Mouse (Mus musculus) megakaryocyte progenitor cell, adult 5-6 weeks (primary cell): ENCODE measurements around the gene Rfx4. TPM values are rescaled to one million over a fixed set of nuclear protein-coding genes. Genes with fewer than 3 reads are reported as not detected.

Source experiments
- ATAC-seq: replicated peaks from 2 replicates; pipeline ENCODE4 v1.8.0; 2016; ENCODE audit warnings: mild to moderate bottlenecking, moderate TSS enrichment, inconsistent platforms; ENCODE audit not compliant: poor library complexity
- total RNA-seq, 2 experiments: library from RNA; stranded (forward) in 1 of 2; stranded (reverse) in 1 of 2; fragments of 157-497, 149-512 nt in 1 of 2; fragments of 200-1000 nt in 1 of 2; gene quantifications; 2 replicates each; pipeline versions ENCODE4 v1.2.3 to v1.2.4; 2015 to 2017

Gene Rfx4
- total RNA-seq, 2 experiments from 2014 or later: not detected

DNA sequence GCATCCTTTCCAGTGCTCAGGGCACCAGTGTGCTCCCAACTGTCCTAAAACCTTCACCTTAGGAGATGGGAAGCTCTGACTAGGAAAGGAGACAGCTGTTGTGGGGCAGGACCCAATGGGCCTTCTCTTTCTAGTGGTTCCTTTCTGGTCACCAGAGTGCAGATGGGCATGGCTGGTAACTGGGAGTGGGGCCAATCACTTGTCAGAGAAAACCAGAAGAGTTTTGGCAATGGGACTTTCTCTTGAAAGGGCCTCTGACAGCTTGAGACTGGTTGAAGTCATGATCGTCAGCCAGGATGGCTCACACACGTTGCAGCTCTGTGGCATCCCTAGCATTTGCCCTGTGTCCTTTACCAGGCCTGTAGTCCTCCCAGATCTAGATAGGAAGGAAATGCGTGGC, 152.1 kb downstream of the Rfx4 start:
- no peak for ATAC-seq

DNA sequence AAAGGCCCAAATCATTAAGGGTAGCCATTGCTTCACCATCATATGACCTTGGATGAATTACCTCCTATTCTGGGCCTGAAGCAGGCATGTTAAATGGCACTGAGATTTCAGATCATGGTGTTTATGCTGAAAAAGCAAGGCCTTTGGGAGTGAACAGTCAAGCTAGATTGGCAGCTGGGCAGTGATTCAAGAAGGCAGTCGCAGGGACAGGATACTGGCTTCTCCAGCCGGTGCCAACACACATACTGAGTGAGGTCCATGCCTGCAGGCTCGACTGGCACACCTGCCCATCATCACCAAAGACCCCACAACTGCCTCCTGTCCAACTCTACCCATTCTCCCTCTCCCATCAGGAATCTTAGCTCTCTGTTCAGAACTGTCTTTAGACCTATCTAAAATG, 152.6 kb downstream of the Rfx4 start:
- ATAC-seq: no peak

- ATAC-seq: no peak
Measured at GRCm38 (mm10) chr10:84909021-84909801, 153.3 kb downstream of the Rfx4 start.

- ATAC-seq: no peak
Measured at GRCm38 (mm10) chr10:84910194-84910593, 154.3 kb downstream of the Rfx4 start.

- ATAC-seq: no peak
Measured at GRCm38 (mm10) chr10:84910758-84911384, 155.0 kb downstream of the Rfx4 start.

DNA sequence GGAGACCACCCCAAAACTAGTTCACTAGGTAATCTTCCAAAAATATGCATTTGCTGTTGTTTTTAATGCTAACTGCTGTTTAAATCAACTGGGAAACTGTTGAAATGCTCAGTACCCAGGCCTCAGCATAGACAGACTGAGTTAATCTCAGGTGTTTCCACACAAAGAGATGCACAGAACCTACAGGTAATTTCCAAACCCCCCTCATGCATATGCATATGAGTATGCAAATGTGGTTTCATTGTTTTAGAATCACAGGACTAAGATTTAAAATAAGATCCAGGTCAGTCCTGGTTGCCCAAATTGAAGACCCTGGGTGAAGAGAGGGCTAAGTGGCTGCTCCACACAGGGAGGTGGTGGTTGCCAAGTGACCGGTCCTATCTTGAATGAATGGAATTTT, 157.3 kb downstream of the Rfx4 start:
- ATAC-seq: no peak

- no peak for ATAC-seq
Measured at GRCm38 (mm10) chr10:84915476-84915875, 159.6 kb downstream of the Rfx4 start.

DNA sequence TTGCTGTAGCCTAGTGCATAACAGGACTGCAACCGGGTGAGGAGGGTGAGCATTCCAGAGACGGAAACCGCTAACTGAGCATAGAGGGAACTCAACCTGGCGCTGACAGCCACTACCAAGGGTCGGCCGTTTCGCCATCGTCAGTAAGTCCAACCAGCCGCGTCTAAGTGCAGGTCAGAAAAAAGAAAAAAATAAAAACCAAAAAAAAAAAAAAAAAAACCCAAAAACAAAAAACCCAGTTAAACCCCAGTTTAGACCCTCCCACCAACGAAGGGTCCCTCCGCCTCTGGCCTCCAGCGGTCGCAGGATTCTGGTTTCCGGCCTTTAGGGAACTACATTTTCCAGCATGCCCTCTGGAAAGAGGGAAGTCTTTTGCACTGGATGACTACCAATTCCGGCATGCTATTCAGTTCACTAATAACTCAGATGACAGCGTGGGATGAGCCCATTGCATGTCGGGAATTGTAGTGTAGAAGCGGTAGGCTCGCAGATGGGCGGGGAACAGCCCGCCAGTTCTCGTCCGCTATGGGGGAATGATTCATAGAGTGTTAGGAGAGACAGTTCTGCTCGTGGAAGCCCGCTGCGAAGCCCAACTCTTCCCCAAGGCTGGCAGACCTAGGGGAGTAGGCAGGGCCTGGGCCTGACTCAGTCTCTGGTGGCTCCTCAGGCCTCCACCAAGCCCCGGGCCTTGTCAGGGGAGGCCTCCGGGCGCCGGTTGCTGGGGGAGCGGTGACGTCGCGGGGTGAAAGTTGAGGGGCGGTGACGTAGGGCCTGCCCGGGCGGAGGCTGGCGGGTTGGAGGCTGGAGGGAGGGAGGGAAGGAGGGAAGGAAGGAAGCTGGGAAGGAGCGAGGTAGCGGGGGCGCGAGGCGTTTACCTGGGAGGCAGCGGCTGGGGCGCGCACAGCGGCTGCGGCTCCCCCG, 161.2 kb downstream of the Rfx4 start, which contains the start of gene Ric8b:
TSS of gene Ric8b (plus strand) at position 807 of the 921 bp plus-strand sequence.
- ATAC-seq: peak; percentile 92

DNA sequence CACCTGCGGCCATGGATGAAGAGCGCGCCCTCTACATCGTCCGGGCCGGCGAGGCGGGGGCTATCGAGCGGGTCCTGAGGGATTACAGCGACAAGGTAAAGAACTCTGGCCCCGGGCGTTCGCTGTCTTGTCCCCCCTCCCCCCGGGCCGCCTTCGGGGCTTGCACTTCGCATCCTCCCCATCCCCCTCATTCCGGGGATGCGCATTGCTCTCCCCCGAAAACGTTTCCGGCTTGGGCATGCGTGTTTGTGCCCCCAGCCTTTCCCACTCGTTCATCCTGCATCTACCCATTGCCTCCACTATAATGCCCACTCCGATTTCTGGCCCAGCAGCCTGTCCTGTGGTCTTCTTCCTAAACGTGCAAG, 161.9 kb downstream of the Rfx4 start:
- no peak for ATAC-seq

- no peak for ATAC-seq
Measured at GRCm38 (mm10) chr10:84926336-84926735, 170.5 kb downstream of the Rfx4 start.

DNA sequence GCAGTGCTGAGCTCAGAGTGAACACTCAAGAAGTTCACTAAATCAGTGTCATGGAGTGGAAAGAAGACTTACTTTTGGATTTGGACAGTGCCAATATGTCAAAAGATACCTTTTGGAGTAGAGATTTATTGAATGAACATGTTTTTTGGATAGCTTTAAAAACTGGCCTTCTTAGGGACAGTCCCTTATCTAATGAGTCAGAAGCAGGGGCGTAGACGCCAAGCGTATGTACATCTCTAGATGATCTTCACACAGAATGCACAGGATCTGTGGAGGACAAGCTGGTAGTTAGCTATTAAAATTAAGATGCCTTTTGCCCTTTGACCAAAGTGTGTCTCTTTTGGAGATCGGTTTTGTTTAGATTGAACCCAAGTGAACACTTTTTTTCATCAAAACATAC, 171.0 kb downstream of the Rfx4 start:
- ATAC-seq: no peak

- ATAC-seq: no peak
Measured at GRCm38 (mm10) chr10:84928465-84928864, 172.6 kb downstream of the Rfx4 start.

DNA sequence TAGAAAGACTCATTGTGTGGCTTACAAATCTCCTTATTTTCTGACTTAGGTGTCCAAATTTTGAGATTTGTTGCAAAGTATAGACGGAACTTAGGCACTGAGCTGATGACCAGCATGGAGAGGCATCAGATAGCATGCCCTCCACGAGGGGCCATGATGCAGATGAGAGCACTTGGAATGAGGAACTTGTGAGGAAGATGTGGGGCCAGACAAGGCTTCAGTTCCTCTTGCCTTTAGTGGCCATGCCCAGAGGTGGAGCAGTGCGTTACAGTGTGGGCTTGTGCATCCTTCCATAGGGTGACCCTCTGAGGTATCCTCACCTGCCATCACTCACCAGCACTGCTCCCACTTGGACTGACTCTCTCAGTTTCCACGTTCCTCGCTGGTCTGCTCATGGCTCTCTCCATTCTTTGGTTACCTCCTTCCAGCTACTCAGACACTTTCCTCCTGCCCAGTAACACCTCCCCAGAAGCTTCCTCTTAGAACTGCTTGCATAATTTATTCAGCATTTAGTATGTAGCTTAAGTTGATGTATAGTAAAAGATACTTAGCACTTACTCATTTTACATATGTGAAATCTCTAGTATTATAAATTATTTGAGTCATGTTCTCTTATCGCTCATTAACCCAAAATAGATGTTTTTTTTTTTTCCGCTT, 179.8 kb downstream of the Rfx4 start:
- peak; percentile 98 for ATAC-seq

GRCm38 (mm10) chr10:84936832-84937515, 181.1 kb downstream of the Rfx4 start:
- ATAC-seq: no peak

DNA sequence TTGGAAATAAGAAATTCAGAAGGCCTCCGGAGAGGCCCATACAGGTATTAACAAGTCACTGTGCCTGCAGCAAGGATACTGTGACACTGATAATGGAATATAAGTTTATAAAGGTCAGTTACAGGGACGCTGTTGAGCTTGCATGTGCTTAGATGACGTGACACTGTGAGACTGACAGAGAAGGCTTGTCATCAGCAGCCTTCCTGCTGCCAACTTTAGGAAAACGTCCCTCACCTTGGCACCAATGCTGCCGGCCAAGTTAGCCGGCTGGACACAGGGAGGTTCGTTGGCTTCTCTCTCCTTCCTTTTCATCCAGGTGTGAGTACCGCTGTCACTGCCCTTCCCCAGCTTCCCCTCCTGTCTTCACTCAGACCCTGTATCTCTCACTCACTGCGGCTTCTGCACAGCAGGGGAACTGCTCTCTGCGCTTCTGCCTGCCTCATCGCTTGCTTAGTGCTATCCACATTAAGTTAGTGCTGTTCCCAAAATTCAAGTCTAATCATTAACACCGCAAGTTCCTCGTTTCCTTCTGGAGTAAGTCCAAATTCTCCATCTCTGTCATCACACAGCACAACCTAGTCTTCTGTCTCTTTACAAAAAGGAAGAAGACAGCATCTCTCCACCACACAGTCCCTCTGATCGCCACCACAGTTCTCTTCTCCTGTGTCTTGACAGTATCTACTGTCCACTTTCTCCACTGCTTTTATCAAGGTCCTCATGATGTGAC, 182.4 kb downstream of the Rfx4 start:
- ATAC-seq: no peak

DNA sequence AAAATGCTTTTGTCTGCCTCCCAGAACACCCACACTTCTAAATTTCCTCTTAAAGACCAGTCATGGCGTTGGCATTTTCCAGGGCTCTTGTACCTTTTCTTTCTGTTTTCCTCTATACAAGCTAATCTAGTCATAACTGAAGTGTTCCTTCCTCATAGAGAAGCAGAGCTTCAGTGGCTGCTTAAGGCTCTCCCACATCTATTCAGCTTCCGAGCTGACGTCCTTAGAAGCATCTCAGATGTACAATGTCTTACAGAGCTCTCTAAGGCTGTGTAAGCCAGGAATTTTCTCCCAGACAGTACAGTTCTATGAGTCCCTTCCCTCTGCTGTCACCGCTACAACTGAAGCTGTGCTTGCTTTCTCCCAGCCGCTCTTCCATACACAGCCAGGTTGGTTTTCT, 183.0 kb downstream of the Rfx4 start:
- ATAC-seq: no peak

- ATAC-seq: no peak
Measured at GRCm38 (mm10) chr10:84940356-84940755, 184.5 kb downstream of the Rfx4 start.

- peak; percentile 55; the same call in 1 of the 2 replicates for ATAC-seq
Measured at GRCm38 (mm10) chr10:84945692-84946091, 189.8 kb downstream of the Rfx4 start.

- ATAC-seq: no peak
Measured at GRCm38 (mm10) chr10:84948970-84949683, 193.3 kb downstream of the Rfx4 start.
